Mouse (Mus musculus): Measurements from ENCODE around the gene Hint2.

Gene Hint2

GRCm38 (mm10) chr4:43655656-43656338 lies 469 bp downstream of the Hint2 start:
- DNase-seq (ENCODE audit: low spot score) = no peak

DNA sequence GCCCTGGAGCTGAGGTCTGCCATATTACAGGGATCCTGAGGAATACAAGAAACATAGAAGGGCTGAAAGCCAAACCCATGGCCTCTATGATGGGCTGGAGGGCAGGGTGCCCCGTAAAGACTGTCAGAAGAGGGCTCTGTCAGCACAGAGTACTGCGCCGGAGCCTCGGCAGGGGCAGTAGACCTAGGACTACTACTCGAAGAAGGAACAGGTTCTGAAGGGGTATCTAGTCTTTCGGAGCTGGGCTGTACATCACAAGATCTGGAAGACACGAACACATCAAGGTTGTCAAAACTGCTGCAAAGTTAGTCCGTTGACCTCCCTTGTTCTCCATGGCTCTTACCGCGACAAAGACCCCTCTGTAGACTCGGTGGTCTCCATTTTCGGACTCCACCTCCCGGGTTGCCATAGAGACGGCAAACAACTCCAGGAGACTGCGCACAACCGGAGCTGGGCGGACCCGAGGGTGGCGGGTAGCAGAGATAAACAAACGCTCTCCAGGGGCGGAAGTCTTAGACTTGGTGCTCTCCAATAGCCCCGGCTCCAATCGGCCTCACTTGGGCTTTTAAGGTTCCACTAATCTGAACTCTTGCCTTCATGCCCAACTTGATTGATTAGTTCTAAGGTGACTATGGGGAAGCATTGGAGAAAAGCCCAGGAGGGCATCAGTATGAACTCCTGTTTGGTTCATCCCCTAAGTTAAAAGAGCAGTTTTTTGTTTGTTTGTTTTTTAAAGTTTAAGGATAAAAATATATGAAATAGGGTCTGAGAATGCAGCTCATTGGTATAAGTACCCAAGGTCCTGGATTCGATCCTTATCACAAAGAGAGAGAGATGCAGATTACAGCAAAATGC lies 2.9 kb downstream of the Hint2 start, which contains the start of gene Spag8:
TSS of gene Spag8 (minus strand) at position 434 of the 855 bp plus-strand sequence.
- DNase-seq (ENCODE audit: low spot score) = no peak

- no peak for DNase-seq (ENCODE audit: low spot score)
These were observed 3.5 kb downstream of the Hint2 start for GRCm38 (mm10) chr4:43652726-43653125.

GRCm38 (mm10) chr4:43649783-43650182 lies 6.5 kb downstream of the Hint2 start:
- no peak for DNase-seq (ENCODE audit: low spot score)

- no peak for DNase-seq (ENCODE audit: low spot score)
These were observed 15.8 kb downstream of the Hint2 start for GRCm38 (mm10) chr4:43640491-43640890.

DNA sequence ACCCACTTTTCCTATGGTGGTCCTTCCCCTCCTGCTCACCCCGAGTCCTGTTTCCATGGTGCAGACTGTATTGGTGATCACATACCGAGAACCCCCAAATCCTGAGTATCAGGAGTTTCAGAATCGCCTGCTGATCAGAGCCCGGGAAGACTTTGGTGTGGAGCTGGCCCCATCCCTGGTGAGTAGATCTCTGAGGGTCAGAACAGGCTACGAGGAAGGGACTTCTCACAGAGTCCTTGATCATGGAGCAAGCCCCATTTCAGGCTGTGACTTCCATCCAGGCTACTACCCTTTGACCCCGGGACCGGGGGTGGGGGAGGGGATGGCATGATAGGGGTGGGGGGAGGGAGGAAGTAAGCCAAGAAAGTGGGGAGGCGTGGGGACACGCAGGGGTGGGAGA lies 16.2 kb downstream of the Hint2 start:
- no peak for DNase-seq (ENCODE audit: low spot score)

GRCm38 (mm10) chr4:43636751-43637150 lies 19.5 kb downstream of the Hint2 start:
- DNase-seq (ENCODE audit: low spot score) = no peak

GRCm38 (mm10) chr4:43634621-43635374 lies 21.5 kb downstream of the Hint2 start:
- DNase-seq (ENCODE audit: low spot score) = no peak

DNA sequence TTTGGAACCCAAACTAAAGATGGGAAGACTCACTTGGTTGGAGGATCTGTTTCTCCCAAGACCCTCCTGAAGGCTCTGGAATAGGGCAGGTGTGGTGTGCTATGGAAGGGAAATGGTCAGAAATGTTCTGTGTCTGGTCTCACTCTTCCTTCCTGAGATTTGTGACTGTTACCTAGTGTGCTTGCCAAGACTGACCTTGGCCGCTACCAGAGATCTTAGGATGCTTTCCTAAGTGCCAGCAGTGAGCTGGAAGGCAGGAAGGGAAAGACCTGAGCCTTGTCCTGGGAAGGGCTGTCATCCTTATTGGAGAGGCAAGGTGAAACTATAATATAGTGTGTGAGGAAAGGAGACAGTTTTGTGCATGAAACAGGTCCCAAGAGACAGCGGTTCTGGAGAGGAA lies 22.5 kb downstream of the Hint2 start:
- DNase-seq (ENCODE audit: low spot score) = no peak

- DNase-seq (ENCODE audit: low spot score) = no peak
These were observed 23.0 kb downstream of the Hint2 start for GRCm38 (mm10) chr4:43633296-43633695.

DNA sequence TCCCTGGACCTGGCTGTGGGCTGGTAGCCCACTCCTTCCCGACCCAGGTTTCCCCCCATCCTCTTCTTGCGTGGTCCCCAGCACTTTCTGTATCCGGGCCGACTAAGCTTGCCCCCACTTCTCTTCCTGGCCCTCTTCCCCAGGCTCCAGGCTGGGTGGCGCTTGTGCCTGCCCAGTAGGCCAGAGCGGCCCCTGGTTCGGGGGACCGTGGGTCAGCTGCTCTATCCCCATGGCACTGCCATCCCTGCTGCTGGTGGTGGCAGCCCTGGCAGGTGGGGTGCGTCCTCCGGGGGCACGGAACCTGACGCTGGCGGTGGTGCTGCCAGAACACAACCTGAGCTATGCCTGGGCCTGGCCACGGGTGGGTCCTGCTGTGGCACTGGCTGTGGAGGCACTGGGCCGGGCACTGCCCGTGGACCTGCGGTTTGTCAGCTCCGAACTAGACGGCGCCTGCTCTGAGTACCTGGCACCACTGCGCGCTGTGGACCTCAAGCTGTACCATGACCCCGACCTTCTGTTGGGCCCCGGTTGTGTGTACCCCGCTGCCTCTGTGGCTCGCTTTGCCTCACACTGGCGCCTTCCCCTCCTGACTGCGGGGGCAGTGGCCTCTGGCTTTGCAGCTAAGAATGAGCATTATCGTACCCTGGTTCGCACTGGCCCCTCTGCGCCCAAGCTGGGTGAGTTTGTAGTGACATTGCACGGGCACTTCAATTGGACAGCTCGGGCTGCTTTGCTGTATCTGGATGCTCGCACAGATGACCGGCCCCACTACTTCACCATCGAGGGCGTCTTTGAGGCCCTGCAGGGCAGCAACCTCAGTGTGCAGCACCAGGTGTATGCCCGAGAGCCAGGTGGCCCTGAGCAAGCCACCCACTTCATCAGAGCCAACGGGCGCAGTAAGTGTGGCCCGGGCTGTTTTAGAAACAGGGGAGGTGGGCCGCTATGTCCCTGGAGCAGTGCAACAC lies 24.0 kb downstream of the Hint2 start:
- no peak for DNase-seq (ENCODE audit: low spot score)

GRCm38 (mm10) chr4:43631046-43631955 lies 25.0 kb downstream of the Hint2 start, which contains the start of gene Npr2:
TSS of gene Npr2 (plus strand) at chr4:43631935.
- no peak for DNase-seq (ENCODE audit: low spot score)

GRCm38 (mm10) chr4:43630671-43631045 lies 25.6 kb downstream of the Hint2 start:
- DNase-seq (ENCODE audit: low spot score) = no peak

GRCm38 (mm10) chr4:43630030-43630581 lies 26.2 kb downstream of the Hint2 start:
- peak; percentile 73 for DNase-seq (ENCODE audit: low spot score)

GRCm38 (mm10) chr4:43629106-43629817 lies 27.0 kb downstream of the Hint2 start:
- peak; percentile 49 for DNase-seq (ENCODE audit: low spot score)

GRCm38 (mm10) chr4:43620146-43620778 lies 36.0 kb downstream of the Hint2 start:
- no peak for DNase-seq (ENCODE audit: low spot score)

DNA sequence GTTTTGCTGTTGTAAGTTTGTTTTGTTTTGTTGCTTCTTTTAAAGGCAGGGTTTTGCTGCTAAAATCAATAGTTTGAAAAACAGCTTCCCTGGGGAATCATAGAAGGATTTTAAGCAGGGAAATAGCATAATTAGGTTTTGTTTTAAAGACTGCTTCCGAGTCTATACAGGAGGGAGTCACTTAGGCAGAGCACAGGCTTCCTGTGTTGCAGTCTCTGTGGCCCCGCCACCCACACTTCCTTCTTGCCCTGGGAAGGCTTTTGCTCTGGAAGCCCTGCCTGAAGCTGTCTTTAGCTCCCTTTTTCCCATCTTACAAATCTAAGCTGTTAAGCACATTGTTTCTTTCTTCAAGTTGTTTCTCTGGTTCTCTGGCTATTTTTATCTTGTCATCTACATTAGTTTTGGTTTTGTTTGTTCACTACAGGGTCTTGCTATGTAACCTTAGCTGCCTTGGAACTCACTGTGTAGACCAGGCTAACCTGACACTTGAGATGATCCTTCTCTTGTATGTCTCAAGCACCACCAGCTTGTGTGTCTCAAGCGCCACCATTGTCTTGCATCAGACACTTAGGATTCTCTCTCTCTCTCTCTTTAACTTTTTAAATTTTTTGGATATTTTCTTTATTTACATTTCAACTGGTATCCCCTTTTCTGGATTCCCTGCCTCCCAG lies 43.1 kb downstream of the Hint2 start:
- DNase-seq (ENCODE audit: low spot score) = no peak

- no peak for DNase-seq (ENCODE audit: low spot score)
These were observed 43.7 kb downstream of the Hint2 start for GRCm38 (mm10) chr4:43612534-43612933.
